Mouse (Mus musculus): ENCODE data around the gene Akna.

Akna gene

GRCm38 (mm10) chr4:63409317-63409907 lies 6.3 kb upstream of the Akna start:
- DNase-seq: peak; percentile 69

- peak; percentile 77 for DNase-seq
Observed at GRCm38 (mm10) chr4:63408649-63409048, 5.5 kb upstream of the Akna start.

- DNase-seq: peak; percentile 10
Observed at GRCm38 (mm10) chr4:63408247-63408646, 5.1 kb upstream of the Akna start.

- DNase-seq: peak; percentile 20
Observed at GRCm38 (mm10) chr4:63405683-63406082, 2.5 kb upstream of the Akna start.

- DNase-seq: peak; percentile 57
Observed at GRCm38 (mm10) chr4:63405051-63405450, 1.9 kb upstream of the Akna start.

- DNase-seq: peak; percentile 65
Observed at GRCm38 (mm10) chr4:63404205-63404604, 1.1 kb upstream of the Akna start.

GRCm38 (mm10) chr4:63402558-63402957 lies 596 bp downstream of the Akna start:
- peak; percentile 63 for DNase-seq

GRCm38 (mm10) chr4:63402056-63402455 lies 1.1 kb downstream of the Akna start:
- peak; percentile 15 for DNase-seq

- peak; percentile 44 for DNase-seq
Observed at GRCm38 (mm10) chr4:63401620-63402019, 1.5 kb downstream of the Akna start.

- peak; percentile 53 for DNase-seq
Observed at GRCm38 (mm10) chr4:63400541-63401306, 2.4 kb downstream of the Akna start.

GRCm38 (mm10) chr4:63399691-63400270 lies 3.4 kb downstream of the Akna start:
- peak; percentile 9 for DNase-seq

- DNase-seq: peak; percentile 82
Observed at GRCm38 (mm10) chr4:63398854-63399609, 4.1 kb downstream of the Akna start.

GRCm38 (mm10) chr4:63397981-63398537 lies 5.1 kb downstream of the Akna start:
- DNase-seq: no peak

GRCm38 (mm10) chr4:63391322-63391721 lies 11.8 kb downstream of the Akna start:
- no peak for DNase-seq

GRCm38 (mm10) chr4:63389887-63390528 lies 13.1 kb downstream of the Akna start:
- no peak for DNase-seq

- DNase-seq: no peak
Observed at GRCm38 (mm10) chr4:63389121-63389886, 13.8 kb downstream of the Akna start.

GRCm38 (mm10) chr4:63388029-63388428 lies 15.1 kb downstream of the Akna start:
- no peak for DNase-seq

- DNase-seq: peak; percentile 84
Observed at GRCm38 (mm10) chr4:63385784-63386183, 17.4 kb downstream of the Akna start.

GRCm38 (mm10) chr4:63385253-63385652 lies 17.9 kb downstream of the Akna start:
- DNase-seq: no peak

GRCm38 (mm10) chr4:63384262-63384661 lies 18.9 kb downstream of the Akna start:
- no peak for DNase-seq

- no peak for DNase-seq
Observed at GRCm38 (mm10) chr4:63383474-63383873, 19.7 kb downstream of the Akna start.
